Mouse (Mus musculus) bone marrow macrophage, adult 2 months (primary cell): ENCODE data around the gene Ear14.

Experiments used
- CTCF ChIP-seq: IDR thresholded peaks from 2 replicates; pipeline ENCODE4 v1.5.1; 2012; ENCODE audit warnings: low read depth, mild to moderate bottlenecking, low read length, moderate library complexity
- POLR2A ChIP-seq: IDR thresholded peaks from 2 replicates; pipeline ENCODE4 v1.6.1; 2012; ENCODE audit warnings: mild to moderate bottlenecking, low read depth, low read length, borderline replicate concordance

GRCm38 (mm10) chr14:51166068-51166467 lies 37.1 kb upstream of the Ear14 start:
- TF ChIP-seq CTCF (no peak), POLR2A (no peak)
